Mouse (Mus musculus) limb, embryonic 13.5 days (tissue): ENCODE results near the gene Tnip3. TPM values are rescaled to one million over a fixed set of nuclear protein-coding genes. Genes with fewer than 3 reads are reported as not detected.

ENCODE experiments used
- ATAC-seq: fragments of 200-750 bp; cut with Nextera tagmentation; 2 replicates; pipeline ENCODE4 v1.8.0; 2017; ENCODE audit warnings: low read depth, moderate number of reproducible peaks, moderate TSS enrichment; ENCODE audit not compliant: low FRiP score
- H3K27ac ChIP-seq: fragments of 300-500 bp; sonication (generic); 2 replicates; pipeline ENCODE4 v1.5.1; 2015; ENCODE audit warnings: inconsistent platforms, mild to moderate bottlenecking, moderate library complexity
- H3K27me3 ChIP-seq: fragments of 300-500 bp; sonication (generic); 2 replicates; pipeline ENCODE4 v1.6.1; 2015; ENCODE audit warnings: mild to moderate bottlenecking, inconsistent platforms
- H3K36me3 ChIP-seq: fragments of 300-500 bp; sonication (generic); 2 replicates; pipeline ENCODE4 v1.6.1; 2015; ENCODE audit warnings: inconsistent platforms, mild to moderate bottlenecking, moderate library complexity
- H3K4me1 ChIP-seq: fragments of 300-500 bp; sonication (generic); 2 replicates; pipeline ENCODE4 v1.6.1; 2015; ENCODE audit warnings: inconsistent platforms
- H3K4me2 ChIP-seq: fragments of 300-500 bp; sonication (generic); replicated peaks from 2 replicates; pipeline ENCODE4 v1.6.1; 2015; ENCODE audit warnings: inconsistent platforms, mild to moderate bottlenecking, moderate library complexity
- H3K4me3 ChIP-seq: fragments of 300-500 bp; sonication (generic); 2 replicates; pipeline ENCODE4 v1.5.1; 2015; ENCODE audit warnings: moderate library complexity, mild to moderate bottlenecking, inconsistent platforms
- H3K9ac ChIP-seq: fragments of 300-500 bp; sonication (generic); 2 replicates; pipeline ENCODE4 v1.6.1; 2015; ENCODE audit warnings: mild to moderate bottlenecking, inconsistent platforms
- H3K9me3 ChIP-seq: fragments of 300-500 bp; sonication (generic); 2 replicates; pipeline ENCODE4 v1.6.1; 2016; ENCODE audit warnings: inconsistent platforms
- WGBS: fragments of 180-500 bp; shearing (Covaris S2); methylation state at CpG from one replicate; pipeline ENCODE4 v1.1.7; 2015; 5-methylcytosine and 5-hydroxymethylcytosine counted together
- polyA plus RNA-seq: library from polyadenylated mRNA; unstranded; fragments of >200 nt; fragmentation: Nextera tagmentation; extraction: Ambion mirVana; gene quantifications from 2 replicates; pipeline ENCODE4 v1.2.1, GENCODE M21; 2015

The Tnip3 gene
- 0.11 TPM in 1 of 2 replicates, not detected in the other for polyA plus RNA-seq

- Histone ChIP-seq H3K27me3 (no peaks in the 10 kb centered on the region), H3K36me3 (no peaks in the 10 kb centered on the region), H3K4me1 (no peaks in the 10 kb centered on the region), H3K27ac (no peak within 1 kb of the TSS), H3K9me3 (no peaks in the 10 kb centered on the region), H3K9ac (no peak within 1 kb of the TSS), H3K4me3 (no peak within 1 kb of the TSS), H3K4me2 (no peak within 1 kb of the TSS)
- 85% methylated on average over 5 of the region's 5 CpGs for WGBS
- no peak for ATAC-seq
Measured at GRCm38 (mm10) chr6:65525192-65525591, at the start of gene Tnip3. TSS of gene Tnip3 (plus strand) at chr6:65525313.

DNA sequence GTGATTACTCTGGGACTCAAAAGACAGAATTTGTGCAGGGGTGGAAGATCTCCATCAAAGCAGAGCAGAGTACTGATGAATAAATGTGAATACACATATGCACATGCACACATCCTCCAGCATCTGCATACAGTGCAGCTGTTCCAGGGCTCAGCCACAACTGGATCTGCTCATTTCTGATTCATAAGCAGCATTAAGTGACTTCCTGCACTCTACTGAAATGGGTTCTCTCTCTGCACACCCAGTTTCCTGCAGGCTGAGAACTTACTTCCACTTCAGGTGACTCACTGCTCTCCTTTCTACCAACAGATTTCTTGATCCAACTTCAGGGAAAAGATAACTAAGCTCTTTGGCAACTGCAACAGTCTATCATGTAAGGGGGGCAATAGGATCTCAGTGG is 26.3 kb upstream of the Tnip3 start:
- no peaks in the 10 kb centered on the region for H3K27me3 ChIP-seq
- H3K27ac ChIP-seq: no peak overlapping the region
- no peak for ATAC-seq
- H3K4me2 ChIP-seq: no peak overlapping the region
- no peak overlapping the region for H3K9ac ChIP-seq
- H3K4me3 ChIP-seq: no peak overlapping the region
- H3K9me3 ChIP-seq: no peaks in the 10 kb centered on the region
- H3K36me3 ChIP-seq: no peaks in the 10 kb centered on the region
- H3K4me1 ChIP-seq: no peaks in the 10 kb centered on the region

DNA sequence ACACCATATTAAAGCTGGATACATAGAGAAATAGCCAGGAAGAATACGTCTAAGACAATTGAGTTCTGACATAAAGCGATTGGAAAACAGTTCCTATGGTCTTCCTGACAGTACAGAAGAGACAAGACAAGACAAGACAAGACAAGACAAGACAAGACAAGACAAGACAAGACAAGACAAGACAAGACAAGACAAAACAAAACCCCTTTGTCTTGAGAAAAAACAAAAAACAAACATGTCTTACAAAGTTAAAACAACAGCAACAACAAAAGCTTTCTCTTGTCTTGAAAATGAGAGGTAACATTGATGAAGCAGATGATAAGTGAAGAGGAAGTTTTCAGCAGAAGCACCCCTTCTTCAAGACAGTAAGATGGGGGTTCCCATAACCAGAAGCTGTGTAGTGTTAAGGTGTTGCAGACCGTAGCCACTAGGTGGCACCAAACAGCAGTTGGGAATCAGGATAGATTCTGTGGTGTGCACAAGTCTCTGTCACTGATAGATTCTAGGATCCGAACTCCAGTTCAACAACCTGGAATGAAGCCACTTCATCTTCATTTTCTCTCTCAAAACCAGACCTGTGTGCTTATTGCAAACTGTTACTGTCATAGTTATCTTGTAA is 15.0 kb upstream of the Tnip3 start:
- no peak overlapping the region for H3K27ac ChIP-seq
- ATAC-seq: peak; percentile 64; the same call in 1 of the 2 replicates
- no peaks in the 10 kb centered on the region for H3K4me1 ChIP-seq
- H3K4me2 ChIP-seq: no peak overlapping the region
- no peaks in the 10 kb centered on the region for H3K36me3 ChIP-seq
- no peak overlapping the region for H3K9ac ChIP-seq
- no peaks in the 10 kb centered on the region for H3K27me3 ChIP-seq
- 41% methylated on average over 4 of the region's 4 CpGs for WGBS
- H3K9me3 ChIP-seq: no peaks in the 10 kb centered on the region
- no peak overlapping the region for H3K4me3 ChIP-seq

DNA sequence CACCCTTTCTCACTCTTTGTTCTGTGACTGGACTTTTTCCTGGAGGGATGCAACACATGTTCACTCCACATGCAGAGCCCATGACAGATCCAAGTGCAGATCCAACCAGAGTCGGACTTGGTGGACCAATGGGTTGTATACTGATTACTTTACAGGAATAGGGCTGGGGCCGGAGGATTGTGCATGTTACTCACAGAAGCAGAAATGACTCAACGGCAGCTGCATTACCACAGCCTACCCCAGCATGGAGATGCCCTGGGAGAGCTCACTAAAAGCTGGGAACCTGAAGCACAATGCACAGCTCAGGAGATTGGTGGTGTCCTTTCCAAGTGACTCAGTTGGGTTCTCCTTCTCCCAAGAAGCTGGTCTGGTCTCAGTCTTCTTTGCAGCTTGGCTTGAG is 11.3 kb upstream of the Tnip3 start:
- no peaks in the 10 kb centered on the region for H3K4me1 ChIP-seq
- no peaks in the 10 kb centered on the region for H3K9me3 ChIP-seq
- no peak for ATAC-seq
- H3K36me3 ChIP-seq: no peaks in the 10 kb centered on the region
- H3K27me3 ChIP-seq: no peaks in the 10 kb centered on the region
- no peak overlapping the region for H3K27ac ChIP-seq
- no peak overlapping the region for H3K9ac ChIP-seq
- WGBS: 83% methylated on average over 3 of the region's 3 CpGs
- no peak overlapping the region for H3K4me2 ChIP-seq
- H3K4me3 ChIP-seq: no peak overlapping the region

DNA sequence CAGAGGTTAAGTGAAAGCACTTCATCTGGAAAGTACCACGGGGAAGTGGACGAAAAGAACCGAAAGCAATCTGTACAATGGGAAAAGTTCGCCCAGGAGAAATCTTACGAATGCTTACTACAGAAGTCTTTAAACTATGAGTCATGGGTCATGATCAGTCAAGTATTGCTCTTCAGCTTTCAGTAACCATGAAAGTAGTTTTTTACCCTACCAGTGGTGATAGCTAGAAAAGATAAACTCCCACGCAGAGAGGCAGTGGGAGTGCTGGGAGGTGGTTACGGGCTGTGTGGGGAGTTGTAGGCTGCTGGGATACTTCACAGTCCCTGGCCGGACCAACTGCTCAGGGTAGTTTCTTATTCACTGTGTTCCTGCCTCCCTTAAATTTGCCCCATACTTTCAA is 8.4 kb upstream of the Tnip3 start:
- H3K36me3 ChIP-seq: no peaks in the 10 kb centered on the region
- no peak overlapping the region for H3K9ac ChIP-seq
- H3K4me3 ChIP-seq: no peak overlapping the region
- WGBS: 86% methylated on average over 8 of the region's 8 CpGs
- ATAC-seq: no peak
- H3K27me3 ChIP-seq: no peaks in the 10 kb centered on the region
- no peaks in the 10 kb centered on the region for H3K9me3 ChIP-seq
- no peaks in the 10 kb centered on the region for H3K4me1 ChIP-seq
- H3K4me2 ChIP-seq: no peak overlapping the region
- no peak overlapping the region for H3K27ac ChIP-seq

DNA sequence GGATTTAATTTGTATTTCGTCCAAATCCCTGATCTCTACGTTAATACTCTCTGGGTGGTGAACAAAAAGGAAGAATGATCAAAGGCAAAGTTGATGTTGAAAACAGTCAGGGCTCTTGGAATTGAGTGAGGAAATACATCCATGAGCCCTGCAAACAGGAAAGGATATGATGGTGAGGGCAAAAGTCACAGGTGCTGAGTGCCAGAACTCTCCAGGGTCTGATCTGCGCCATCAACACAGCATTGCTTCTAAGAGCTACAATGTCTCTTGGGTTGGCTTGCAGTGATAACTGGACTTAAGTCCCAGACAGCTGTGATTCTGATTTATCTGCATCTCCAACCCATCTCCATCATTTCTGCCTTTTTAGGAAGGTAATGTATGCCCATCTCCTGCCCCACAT is 4.3 kb upstream of the Tnip3 start:
- Histone ChIP-seq H3K27ac (no peak overlapping the region), H3K9ac (no peak overlapping the region), H3K4me1 (no peaks in the 10 kb centered on the region), H3K27me3 (no peaks in the 10 kb centered on the region), H3K4me3 (no peak overlapping the region), H3K36me3 (no peaks in the 10 kb centered on the region), H3K4me2 (no peak overlapping the region), H3K9me3 (no peaks in the 10 kb centered on the region)
- WGBS: 75% methylated on average over 3 of the region's 3 CpGs
- ATAC-seq: no peak

DNA sequence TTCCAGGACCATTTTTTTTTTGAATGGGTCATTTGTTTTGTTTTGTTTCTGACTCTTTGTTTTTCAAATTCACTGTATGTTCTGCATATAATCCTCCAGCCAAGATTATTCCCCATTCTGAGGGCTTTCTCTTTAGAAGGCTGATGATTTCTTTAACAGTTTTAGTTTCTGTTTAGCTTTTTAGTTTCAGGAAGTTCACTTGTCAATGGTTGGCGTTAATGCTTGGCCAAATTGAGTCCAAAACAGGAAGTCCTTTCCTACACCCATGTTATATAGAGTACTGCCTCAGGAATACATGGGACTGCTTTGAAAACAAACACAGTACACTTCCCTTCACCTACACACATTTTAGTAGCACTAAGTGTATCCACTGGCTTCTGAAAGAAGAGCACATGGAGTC is 2.8 kb downstream of the Tnip3 start:
- Histone ChIP-seq H3K36me3 (no peaks in the 10 kb centered on the region), H3K27me3 (no peaks in the 10 kb centered on the region), H3K9me3 (no peaks in the 10 kb centered on the region), H3K27ac (no peak overlapping the region), H3K9ac (no peak overlapping the region), H3K4me1 (no peaks in the 10 kb centered on the region), H3K4me2 (no peak overlapping the region), H3K4me3 (no peak overlapping the region)
- WGBS: 70% methylated on average over 1 of the region's 1 CpGs
- no peak for ATAC-seq

- 63% methylated on average over 3 of the region's 3 CpGs for WGBS
- Histone ChIP-seq H3K27ac (no peak overlapping the region), H3K36me3 (no peaks in the 10 kb centered on the region), H3K4me3 (no peak overlapping the region), H3K4me1 (no peaks in the 10 kb centered on the region), H3K9me3 (no peaks in the 10 kb centered on the region), H3K27me3 (no peaks in the 10 kb centered on the region), H3K4me2 (no peak overlapping the region), H3K9ac (no peak overlapping the region)
- ATAC-seq: no peak
Measured at GRCm38 (mm10) chr6:65531232-65531848, 6.2 kb downstream of the Tnip3 start.

- no peak overlapping the region for H3K27ac ChIP-seq
- no peaks in the 10 kb centered on the region for H3K36me3 ChIP-seq
- H3K4me1 ChIP-seq: no peaks in the 10 kb centered on the region; the same call in 1 of the 2 replicates
- H3K27me3 ChIP-seq: no peaks in the 10 kb centered on the region
- ATAC-seq: no peak
- H3K9ac ChIP-seq: no peak overlapping the region
- no peak overlapping the region for H3K4me3 ChIP-seq
- 81% methylated on average over 1 of the region's 1 CpGs for WGBS
- H3K9me3 ChIP-seq: no peaks in the 10 kb centered on the region
- H3K4me2 ChIP-seq: no peak overlapping the region
Measured at GRCm38 (mm10) chr6:65533687-65534086, 8.6 kb downstream of the Tnip3 start.

DNA sequence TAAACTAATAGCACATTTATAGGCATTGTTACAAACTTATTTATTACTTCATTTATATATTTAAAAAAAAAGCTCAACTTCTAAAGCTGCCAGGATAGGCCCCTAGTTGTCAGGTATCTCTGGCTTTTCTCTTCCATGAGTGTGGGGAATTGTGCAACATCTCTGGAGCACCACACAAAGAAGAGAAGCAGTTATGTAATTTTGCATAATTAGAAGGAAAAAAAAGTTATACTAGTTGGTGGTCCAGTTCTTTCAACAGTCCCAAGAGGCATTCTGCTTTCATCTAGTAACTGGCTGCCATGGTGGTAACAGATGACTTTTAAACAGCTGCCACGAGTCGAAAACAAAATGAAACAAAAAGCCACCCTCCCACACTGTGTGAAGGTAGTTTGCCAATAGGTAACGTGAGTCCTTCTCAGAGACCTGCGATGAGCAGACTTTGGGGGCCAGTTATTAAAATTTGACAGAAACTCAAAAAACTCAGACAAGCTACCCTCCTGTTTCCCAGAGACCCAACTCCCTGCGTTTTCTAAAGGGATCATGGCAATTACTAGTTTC is 12.3 kb downstream of the Tnip3 start:
- H3K9me3 ChIP-seq: no peaks in the 10 kb centered on the region
- peaks cover 5% of the 10 kb centered on the region for H3K4me1 ChIP-seq
- no peak for ATAC-seq
- 26% methylated on average over 5 of the region's 5 CpGs for WGBS
- no peak overlapping the region for H3K9ac ChIP-seq
- no peak overlapping the region for H3K27ac ChIP-seq
- H3K36me3 ChIP-seq: no peaks in the 10 kb centered on the region
- H3K4me2 ChIP-seq: no peak overlapping the region
- H3K27me3 ChIP-seq: no peaks in the 10 kb centered on the region
- H3K4me3 ChIP-seq: no peak overlapping the region

GRCm38 (mm10) chr6:65538022-65538652 is 13.0 kb downstream of the Tnip3 start:
- Histone ChIP-seq H3K4me3 (no peak overlapping the region), H3K9ac (no peak overlapping the region), H3K4me2 (no peak overlapping the region), H3K9me3 (no peaks in the 10 kb centered on the region), H3K27me3 (no peaks in the 10 kb centered on the region), H3K36me3 (no peaks in the 10 kb centered on the region), H3K27ac (no peak overlapping the region), H3K4me1 (peaks cover 12% of the 10 kb centered on the region)
- ATAC-seq: no peak
- WGBS: 60% methylated on average over 9 of the region's 9 CpGs

DNA sequence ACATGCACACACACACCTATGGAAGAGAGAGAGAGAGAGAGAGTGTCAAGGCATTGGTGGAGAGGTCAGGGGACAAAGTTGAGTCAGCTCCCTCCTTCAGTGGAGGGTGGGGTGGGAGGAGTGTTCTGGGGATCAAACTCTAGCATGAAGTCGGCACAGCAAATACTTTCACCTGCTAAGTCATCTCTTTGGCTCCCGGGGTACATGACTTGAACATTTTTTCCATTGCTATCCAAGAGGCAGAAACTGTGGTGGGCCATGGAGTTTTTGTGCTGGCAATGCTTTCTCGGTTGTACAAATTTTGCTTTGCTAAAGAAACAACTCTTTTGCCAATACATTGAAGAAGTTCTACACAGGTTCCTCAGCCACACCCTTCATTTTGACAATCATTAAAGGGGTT is 13.8 kb downstream of the Tnip3 start:
- peaks cover 18% of the 10 kb centered on the region for H3K4me1 ChIP-seq
- H3K4me3 ChIP-seq: no peak overlapping the region
- H3K36me3 ChIP-seq: no peaks in the 10 kb centered on the region
- ATAC-seq: no peak
- H3K27ac ChIP-seq: no peak overlapping the region
- H3K27me3 ChIP-seq: no peaks in the 10 kb centered on the region
- 65% methylated on average over 3 of the region's 3 CpGs for WGBS
- H3K9ac ChIP-seq: no peak overlapping the region
- no peaks in the 10 kb centered on the region for H3K9me3 ChIP-seq
- no peak overlapping the region for H3K4me2 ChIP-seq
